Mouse (Mus musculus): ENCODE measurements around the gene Net1. TPM values are rescaled to one million over a fixed set of nuclear protein-coding genes. Genes with fewer than 3 reads are reported as not detected.

Net1 gene
- polyA plus RNA-seq, 1 experiment from 2014 or later = 10.5 TPM

DNA sequence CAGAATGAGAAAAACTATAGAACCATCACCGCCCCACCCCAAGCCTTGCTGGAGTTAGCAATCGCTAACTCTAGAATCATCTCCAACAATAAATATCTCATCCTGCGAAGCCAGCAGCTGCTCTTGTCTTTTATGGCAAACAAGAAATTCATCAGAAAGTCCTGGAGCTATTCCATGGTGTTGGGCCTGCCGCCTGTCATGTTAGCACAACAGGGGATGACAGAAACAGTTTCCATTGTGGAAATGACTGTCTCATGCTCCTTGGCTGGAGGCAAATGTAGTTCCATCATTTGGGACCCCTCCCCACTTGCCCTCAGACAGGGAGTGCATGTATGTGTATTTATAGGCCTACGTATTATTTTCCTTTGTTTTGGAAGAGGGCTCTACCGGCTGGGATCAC, 41.6 kb downstream of the Net1 start:
- H3K4me1 ChIP-seq (ENCODE audit: control insufficient read depth, insufficient read depth, low read length) = no peaks in the 10 kb centered on the region
- no peaks in the 10 kb centered on the region for H3K9me3 ChIP-seq (replicated peaks; ENCODE audit: control insufficient read depth, low read length, poor library complexity, severe bottlenecking)
- 86% methylated on average over 6 of the region's 6 CpGs for WGBS
- no peak overlapping the region for H3K27ac ChIP-seq (ENCODE audit: low read length)
- no peak overlapping the region for H3K4me2 ChIP-seq (ENCODE audit: low read length)
- no peaks in the 10 kb centered on the region for H3K36me3 ChIP-seq (ENCODE audit: control insufficient read depth, insufficient read depth, low read length)
- 0 out of 2 replicates have a peak, but pooled peaks have one; percentile 21 for ATAC-seq
- no peak overlapping the region for H3K9ac ChIP-seq (ENCODE audit: low read depth, low read length)
- H3K4me3 ChIP-seq (ENCODE audit: low read depth, low read length) = no peak overlapping the region
- H3K27me3 ChIP-seq (ENCODE audit: control insufficient read depth, insufficient read depth, low read depth, low read length) = no peaks in the 10 kb centered on the region

DNA sequence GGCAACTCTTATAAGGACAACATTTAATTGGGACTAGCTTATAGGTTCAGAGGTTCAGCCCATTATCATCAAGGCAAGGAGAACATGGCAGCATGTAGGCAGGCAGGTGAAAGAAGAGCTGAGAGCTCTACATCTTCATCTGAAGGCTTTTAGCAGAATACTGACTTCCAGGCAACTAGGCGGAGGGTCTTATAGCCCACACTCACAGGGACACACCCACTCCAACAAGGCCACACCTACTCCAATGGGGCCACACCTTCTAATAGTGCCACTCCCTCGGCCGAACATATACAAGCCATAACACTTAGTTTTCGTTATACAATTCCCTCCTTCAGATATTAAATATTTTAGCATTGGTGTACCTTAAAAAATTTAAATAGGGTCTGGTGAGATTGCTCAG, 45.2 kb downstream of the Net1 start:
- Histone ChIP-seq H3K4me2 (ENCODE audit: low read length) (no peak overlapping the region), H3K27ac (ENCODE audit: low read length) (no peak overlapping the region), H3K4me1 (ENCODE audit: control insufficient read depth, insufficient read depth, low read length) (no peaks in the 10 kb centered on the region), H3K9me3 (replicated peaks; ENCODE audit: control insufficient read depth, low read length, poor library complexity, severe bottlenecking) (no peaks in the 10 kb centered on the region), H3K36me3 (ENCODE audit: control insufficient read depth, insufficient read depth, low read length) (no peaks in the 10 kb centered on the region), H3K4me3 (ENCODE audit: low read depth, low read length) (no peak overlapping the region), H3K9ac (ENCODE audit: low read depth, low read length) (no peak overlapping the region), H3K27me3 (ENCODE audit: control insufficient read depth, insufficient read depth, low read depth, low read length) (no peaks in the 10 kb centered on the region)
- ATAC-seq = no peak
- 97% methylated on average over 4 of the region's 4 CpGs for WGBS

DNA sequence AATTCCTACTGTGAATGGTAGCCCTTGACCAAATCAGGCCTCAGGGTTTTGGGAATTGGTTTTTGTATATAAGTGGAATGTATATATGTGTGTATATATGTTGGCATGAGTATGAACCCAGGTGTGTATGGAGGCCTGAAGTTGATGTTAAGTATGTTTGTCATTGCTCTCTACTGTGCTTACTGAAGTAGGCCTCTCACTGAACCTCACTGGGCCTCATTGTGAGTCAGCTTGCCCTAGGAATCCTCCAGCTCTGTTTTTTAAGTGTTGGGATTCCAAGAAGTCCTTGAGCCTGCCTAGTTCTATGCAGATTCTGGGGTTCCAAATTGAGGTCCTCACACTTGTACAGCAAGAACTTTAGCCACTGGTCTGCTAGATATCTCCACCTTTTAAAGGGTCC, 48.1 kb downstream of the Net1 start:
- H3K36me3 ChIP-seq (ENCODE audit: control insufficient read depth, insufficient read depth, low read length) = no peaks in the 10 kb centered on the region
- H3K4me2 ChIP-seq (ENCODE audit: low read length) = no peak overlapping the region
- ATAC-seq = no peak
- no peaks in the 10 kb centered on the region for H3K4me1 ChIP-seq (ENCODE audit: control insufficient read depth, insufficient read depth, low read length)
- H3K27ac ChIP-seq (ENCODE audit: low read length) = no peak overlapping the region
- no peak overlapping the region for H3K9ac ChIP-seq (ENCODE audit: low read depth, low read length)
- no peaks in the 10 kb centered on the region for H3K27me3 ChIP-seq (ENCODE audit: control insufficient read depth, insufficient read depth, low read depth, low read length)
- no peaks in the 10 kb centered on the region for H3K9me3 ChIP-seq (replicated peaks; ENCODE audit: control insufficient read depth, low read length, poor library complexity, severe bottlenecking)
- no peak overlapping the region for H3K4me3 ChIP-seq (ENCODE audit: low read depth, low read length)

DNA sequence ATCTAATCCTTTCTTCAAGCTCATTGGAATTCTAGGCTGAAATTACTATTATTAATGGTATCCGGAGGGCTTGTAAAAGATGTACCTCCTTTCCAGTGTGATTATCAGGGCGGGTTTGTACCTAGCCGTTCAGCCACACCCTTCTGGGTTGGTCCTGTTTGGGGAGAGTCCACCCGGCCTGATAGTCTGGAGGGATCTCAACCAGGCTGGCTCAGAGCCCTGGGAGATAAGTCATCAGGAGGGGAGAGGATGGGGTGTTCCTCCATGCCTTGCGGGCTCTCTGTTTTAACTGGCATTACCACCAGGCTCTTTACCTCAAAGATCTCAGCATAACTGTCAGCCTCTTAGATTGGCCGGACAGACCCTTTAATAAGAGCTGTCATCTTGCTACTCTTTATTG, 50.9 kb downstream of the Net1 start:
- Histone ChIP-seq H3K27me3 (ENCODE audit: control insufficient read depth, insufficient read depth, low read depth, low read length) (no peaks in the 10 kb centered on the region), H3K4me3 (ENCODE audit: low read depth, low read length) (no peak overlapping the region), H3K4me1 (ENCODE audit: control insufficient read depth, insufficient read depth, low read length) (no peaks in the 10 kb centered on the region), H3K36me3 (ENCODE audit: control insufficient read depth, insufficient read depth, low read length) (no peaks in the 10 kb centered on the region), H3K27ac (ENCODE audit: low read length) (no peak overlapping the region), H3K9me3 (replicated peaks; ENCODE audit: control insufficient read depth, low read length, poor library complexity, severe bottlenecking) (no peaks in the 10 kb centered on the region), H3K9ac (ENCODE audit: low read depth, low read length) (no peak overlapping the region), H3K4me2 (ENCODE audit: low read length) (no peak overlapping the region)
- WGBS = 87% methylated on average over 6 of the region's 6 CpGs
- ATAC-seq = no peak

DNA sequence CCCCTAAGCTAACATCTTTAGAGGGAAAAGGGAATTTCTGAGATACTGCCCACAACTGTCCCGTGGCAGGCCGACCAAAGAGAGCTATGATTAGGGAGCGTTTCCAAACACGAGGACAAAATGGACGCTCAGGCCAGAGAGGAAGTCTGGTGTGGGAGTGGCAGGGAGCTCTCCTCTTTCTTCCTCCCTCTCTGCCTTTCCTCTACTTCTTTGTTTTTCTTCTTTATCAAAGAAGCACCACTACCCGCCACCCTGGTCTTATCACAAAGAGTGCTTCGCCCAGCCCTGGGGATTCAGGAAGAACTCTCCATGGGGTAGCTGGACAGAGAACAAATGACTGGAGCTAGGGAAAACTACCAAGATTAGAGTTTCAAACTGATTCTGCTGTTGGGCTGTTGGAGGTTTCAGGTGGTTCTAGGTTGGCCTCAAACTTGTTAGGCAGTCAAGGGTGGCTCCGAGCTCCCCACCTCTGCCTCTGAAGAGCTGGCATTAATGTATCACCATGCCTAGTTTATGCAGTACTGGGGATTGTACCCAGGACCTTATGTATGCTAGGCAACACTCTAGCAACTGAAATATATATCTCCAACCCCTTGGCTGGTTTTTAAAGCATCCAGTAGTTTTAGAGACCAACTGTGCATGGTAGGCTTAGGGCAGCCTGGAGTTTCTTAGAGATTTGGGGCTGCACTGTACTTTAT, 51.5 kb downstream of the Net1 start:
- H3K9ac ChIP-seq (ENCODE audit: low read depth, low read length) = no peak overlapping the region
- no peak overlapping the region for H3K4me3 ChIP-seq (ENCODE audit: low read depth, low read length)
- H3K36me3 ChIP-seq (ENCODE audit: control insufficient read depth, insufficient read depth, low read length) = no peaks in the 10 kb centered on the region
- no peak for ATAC-seq
- no peak overlapping the region for H3K4me2 ChIP-seq (ENCODE audit: low read length)
- H3K9me3 ChIP-seq (replicated peaks; ENCODE audit: control insufficient read depth, low read length, poor library complexity, severe bottlenecking) = no peaks in the 10 kb centered on the region
- no peak overlapping the region for H3K27ac ChIP-seq (ENCODE audit: low read length)
- 89% methylated on average over 8 of the region's 8 CpGs for WGBS
- no peaks in the 10 kb centered on the region for H3K4me1 ChIP-seq (ENCODE audit: control insufficient read depth, insufficient read depth, low read length)
- H3K27me3 ChIP-seq (ENCODE audit: control insufficient read depth, insufficient read depth, low read depth, low read length) = no peaks in the 10 kb centered on the region

DNA sequence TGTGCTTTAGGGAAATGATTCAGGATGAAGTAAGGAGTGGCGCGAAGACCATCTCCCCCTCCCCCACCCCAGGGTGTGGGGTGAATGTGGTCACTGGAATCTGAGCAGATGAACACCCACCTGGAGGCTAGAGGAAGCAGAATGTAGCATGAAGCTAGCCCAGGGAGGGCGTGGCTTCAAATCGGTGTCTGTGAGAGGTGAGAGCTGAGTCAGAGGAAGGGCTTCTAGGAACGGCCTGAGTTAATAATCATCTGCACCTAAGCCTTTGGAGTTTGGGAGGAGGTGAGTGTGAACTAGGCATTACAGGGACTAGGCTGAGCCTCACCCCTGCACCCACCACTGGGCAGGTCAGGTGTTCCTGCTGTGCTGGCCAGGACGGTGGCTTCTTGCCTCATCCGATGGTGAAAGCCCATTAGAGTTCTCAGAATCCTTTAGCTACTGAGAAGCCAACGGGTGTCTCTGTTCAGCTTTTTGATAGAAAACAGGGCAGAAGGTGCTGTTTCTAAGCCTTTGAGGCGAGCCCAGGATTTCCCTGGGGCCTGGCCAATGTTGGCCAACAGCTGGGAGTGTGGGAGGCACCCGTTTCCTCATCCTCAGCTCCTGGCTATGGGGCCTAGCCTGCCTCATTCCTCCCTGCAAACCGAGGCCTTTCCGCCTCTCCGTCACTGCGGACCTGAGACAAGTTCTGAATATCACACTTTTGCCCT, 52.2 kb downstream of the Net1 start:
- Histone ChIP-seq H3K27me3 (ENCODE audit: control insufficient read depth, insufficient read depth, low read depth, low read length) (no peaks in the 10 kb centered on the region), H3K4me2 (ENCODE audit: low read length) (no peak overlapping the region), H3K9me3 (replicated peaks; ENCODE audit: control insufficient read depth, low read length, poor library complexity, severe bottlenecking) (no peaks in the 10 kb centered on the region), H3K9ac (ENCODE audit: low read depth, low read length) (no peak overlapping the region), H3K4me3 (ENCODE audit: low read depth, low read length) (no peak overlapping the region), H3K36me3 (ENCODE audit: control insufficient read depth, insufficient read depth, low read length) (no peaks in the 10 kb centered on the region), H3K27ac (ENCODE audit: low read length) (no peak overlapping the region), H3K4me1 (ENCODE audit: control insufficient read depth, insufficient read depth, low read length) (no peaks in the 10 kb centered on the region)
- WGBS = 88% methylated on average over 14 of the region's 14 CpGs
- ATAC-seq = no peak

DNA sequence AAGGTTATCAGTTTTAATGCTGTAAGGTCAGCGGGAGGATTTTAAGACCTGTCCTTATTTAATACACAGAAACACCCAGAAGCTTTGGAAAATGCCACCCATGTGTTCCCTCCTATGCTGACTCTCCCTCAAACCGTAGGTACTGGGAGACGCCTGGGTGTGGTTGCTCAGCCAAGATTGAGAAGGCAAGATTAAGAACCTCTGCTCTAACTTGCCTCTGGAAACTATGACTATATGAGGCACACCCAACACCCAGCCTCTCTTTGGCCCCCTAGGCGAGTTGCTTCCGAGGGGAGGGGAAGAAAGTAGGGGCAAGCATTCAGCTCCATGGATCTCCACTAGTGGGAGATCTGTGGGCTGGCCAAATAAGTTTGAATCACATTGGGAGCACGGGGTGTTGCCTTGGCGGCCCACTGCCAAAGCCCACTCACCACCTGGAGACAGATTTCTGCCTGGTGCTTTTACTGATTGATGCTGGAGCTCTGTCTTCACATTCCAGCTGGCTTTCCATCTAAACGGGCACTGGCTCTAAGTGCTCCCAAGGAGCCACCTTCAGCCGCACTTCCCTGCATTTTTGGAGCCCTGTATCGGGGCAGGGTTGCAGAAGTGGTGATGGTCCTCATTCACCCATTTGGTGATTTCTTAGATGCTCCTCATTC, 55.0 kb downstream of the Net1 start:
- no peaks in the 10 kb centered on the region for H3K27me3 ChIP-seq (ENCODE audit: control insufficient read depth, insufficient read depth, low read depth, low read length)
- no peak overlapping the region for H3K4me2 ChIP-seq (ENCODE audit: low read length)
- H3K9ac ChIP-seq (ENCODE audit: low read depth, low read length) = no peak overlapping the region
- no peak overlapping the region for H3K4me3 ChIP-seq (ENCODE audit: low read depth, low read length)
- H3K4me1 ChIP-seq (ENCODE audit: control insufficient read depth, insufficient read depth, low read length) = no peaks in the 10 kb centered on the region
- no peak overlapping the region for H3K27ac ChIP-seq (ENCODE audit: low read length)
- no peaks in the 10 kb centered on the region for H3K9me3 ChIP-seq (replicated peaks; ENCODE audit: control insufficient read depth, low read length, poor library complexity, severe bottlenecking)
- no peaks in the 10 kb centered on the region for H3K36me3 ChIP-seq (ENCODE audit: control insufficient read depth, insufficient read depth, low read length)
- 93% methylated on average over 10 of the region's 10 CpGs for WGBS
- no peak for ATAC-seq

DNA sequence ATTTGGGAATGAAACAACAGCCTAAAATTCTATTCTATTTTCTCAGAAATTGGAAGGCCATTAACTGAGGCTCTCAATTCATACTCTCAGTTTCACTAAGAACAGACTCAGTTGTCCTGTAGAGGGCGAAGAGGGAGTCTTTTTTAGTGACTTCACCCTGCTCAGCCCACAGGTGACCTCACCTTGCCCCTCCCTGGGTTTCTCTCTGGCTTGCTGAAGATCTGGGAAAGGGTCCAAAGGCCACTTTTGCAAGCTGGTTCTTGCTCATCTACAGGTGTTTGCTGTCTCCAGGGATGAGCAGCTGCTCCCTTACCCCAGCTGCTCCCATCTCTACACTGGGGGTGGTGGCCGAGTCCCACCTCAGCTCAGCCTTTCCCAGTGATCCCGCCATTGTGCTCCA, 55.7 kb downstream of the Net1 start:
- ATAC-seq = no peak
- H3K27ac ChIP-seq (ENCODE audit: low read length) = no peak overlapping the region
- H3K9me3 ChIP-seq (replicated peaks; ENCODE audit: control insufficient read depth, low read length, poor library complexity, severe bottlenecking) = no peaks in the 10 kb centered on the region
- no peaks in the 10 kb centered on the region for H3K36me3 ChIP-seq (ENCODE audit: control insufficient read depth, insufficient read depth, low read length)
- no peaks in the 10 kb centered on the region for H3K27me3 ChIP-seq (ENCODE audit: control insufficient read depth, insufficient read depth, low read depth, low read length)
- H3K9ac ChIP-seq (ENCODE audit: low read depth, low read length) = no peak overlapping the region
- WGBS = 75% methylated on average over 3 of the region's 3 CpGs
- no peak overlapping the region for H3K4me2 ChIP-seq (ENCODE audit: low read length)
- H3K4me1 ChIP-seq (ENCODE audit: control insufficient read depth, insufficient read depth, low read length) = no peaks in the 10 kb centered on the region
- H3K4me3 ChIP-seq (ENCODE audit: low read depth, low read length) = no peak overlapping the region

DNA sequence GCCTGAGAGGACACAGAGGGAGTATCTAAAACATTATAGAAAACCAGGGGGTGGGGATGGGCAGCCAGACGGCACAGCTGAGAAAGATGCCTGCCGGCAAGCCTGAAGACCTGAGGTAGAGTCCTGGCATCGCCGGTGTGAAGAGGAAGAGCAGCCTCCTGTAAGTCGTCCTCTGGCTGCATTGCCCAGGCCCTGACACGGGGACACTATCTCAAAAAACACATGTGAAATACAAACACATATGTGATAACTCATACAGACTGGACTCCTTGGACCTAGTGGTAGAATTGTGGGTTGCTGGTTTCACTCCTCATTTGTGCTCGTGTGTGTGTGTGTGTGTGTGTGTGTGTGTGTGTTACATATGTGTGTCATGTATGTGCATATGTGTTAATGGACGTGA, 56.8 kb downstream of the Net1 start:
- no peak overlapping the region for H3K9ac ChIP-seq (ENCODE audit: low read depth, low read length)
- no peak overlapping the region for H3K27ac ChIP-seq (ENCODE audit: low read length)
- H3K4me3 ChIP-seq (ENCODE audit: low read depth, low read length) = no peak overlapping the region
- no peaks in the 10 kb centered on the region for H3K36me3 ChIP-seq (ENCODE audit: control insufficient read depth, insufficient read depth, low read length)
- no peaks in the 10 kb centered on the region for H3K4me1 ChIP-seq (ENCODE audit: control insufficient read depth, insufficient read depth, low read length)
- H3K4me2 ChIP-seq (ENCODE audit: low read length) = no peak overlapping the region
- no peak for ATAC-seq
- H3K27me3 ChIP-seq (ENCODE audit: control insufficient read depth, insufficient read depth, low read depth, low read length) = no peaks in the 10 kb centered on the region
- WGBS = 90% methylated on average over 8 of the region's 8 CpGs
- no peaks in the 10 kb centered on the region for H3K9me3 ChIP-seq (replicated peaks; ENCODE audit: control insufficient read depth, low read length, poor library complexity, severe bottlenecking)
